Mouse (Mus musculus): ENCODE results near the gene Tie1.

Gene Tie1

DNA sequence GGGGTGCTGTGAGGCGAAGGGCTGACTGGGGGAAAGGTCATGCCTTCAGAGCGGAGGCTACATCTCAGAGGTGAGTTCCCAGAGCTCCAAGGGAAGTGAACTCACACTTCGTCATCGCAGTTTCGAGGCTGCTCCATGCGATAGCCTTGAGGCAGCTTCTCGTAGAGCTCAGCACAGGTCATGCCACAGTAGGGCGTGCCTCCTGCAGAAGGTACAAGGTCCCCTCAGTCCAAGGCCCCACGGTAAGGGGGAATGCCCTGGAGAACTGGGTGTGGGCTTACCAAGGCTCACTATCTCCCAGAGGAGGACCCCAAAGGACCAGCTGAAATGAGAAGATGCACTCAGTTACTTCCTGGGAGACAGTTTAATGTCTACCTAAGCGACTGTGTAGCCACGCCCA lies 17.2 kb downstream of the Tie1 start:
- CTCF ChIA-PET: no interaction called here

DNA sequence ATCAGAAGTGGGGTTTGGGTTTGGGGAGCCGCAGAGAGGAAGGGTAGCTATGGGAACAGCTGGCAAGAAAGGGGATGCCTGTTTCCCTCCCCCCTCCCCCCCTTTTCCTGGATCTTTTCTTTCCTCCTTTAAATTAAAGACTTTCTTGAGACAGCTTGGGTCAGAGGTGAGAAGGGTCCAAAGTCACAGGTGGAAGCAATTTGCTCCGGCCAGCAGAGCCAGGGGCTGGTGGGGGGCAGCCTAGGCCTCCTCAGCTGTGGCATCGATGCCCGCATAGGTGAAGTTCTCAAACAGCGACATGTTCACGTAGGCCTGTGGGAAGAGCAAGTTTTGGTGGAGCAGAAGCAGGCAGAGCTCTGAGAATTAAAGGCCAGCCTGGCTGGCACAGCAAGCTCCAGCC lies 18.6 kb downstream of the Tie1 start:
- CTCF ChIA-PET: no interaction called here

DNA sequence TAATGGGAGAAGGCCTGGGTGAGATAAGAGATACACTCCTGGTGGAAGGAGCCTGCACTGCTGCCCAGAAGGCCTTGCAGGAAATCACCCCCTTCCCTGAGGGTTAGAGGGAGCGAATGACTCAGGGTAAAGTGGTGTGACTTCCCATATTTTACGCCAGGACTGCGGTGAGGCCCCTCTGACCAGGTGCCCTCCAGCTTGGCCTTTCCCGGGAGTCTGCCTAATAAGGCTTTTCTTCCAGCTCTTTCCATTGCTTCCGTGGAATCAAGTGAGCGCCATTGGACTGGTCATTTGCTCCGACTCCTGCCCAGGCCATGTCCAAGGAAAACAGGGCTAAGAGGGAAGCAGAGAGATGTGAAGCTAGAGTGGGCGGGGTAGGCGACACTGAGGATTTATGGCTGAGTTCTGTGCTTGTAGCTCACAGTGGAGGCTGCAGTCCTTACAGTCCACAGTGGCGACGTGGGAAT lies 24.1 kb downstream of the Tie1 start:
- CTCF ChIA-PET: no interaction called here

DNA sequence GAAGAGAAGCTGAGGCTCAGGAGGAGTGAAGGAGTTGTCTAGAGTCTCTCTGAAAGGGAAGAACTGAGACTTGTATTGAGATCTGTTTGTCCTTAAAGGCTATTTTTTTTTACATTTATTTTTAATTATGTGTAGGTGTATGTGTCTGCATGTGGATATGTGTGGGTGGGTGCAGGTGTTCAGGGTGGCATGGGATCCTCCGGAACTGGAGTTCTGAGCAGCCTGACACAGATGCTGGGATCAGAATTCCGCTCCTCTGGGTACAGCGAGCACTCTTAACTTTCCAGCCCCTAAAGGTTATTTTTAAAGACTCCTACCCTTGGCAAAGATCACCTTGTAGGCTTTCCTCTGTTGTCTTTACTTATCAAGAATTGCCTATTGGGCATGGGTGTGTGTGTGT lies 24.9 kb downstream of the Tie1 start:
- CTCF ChIA-PET: no interaction called here

DNA sequence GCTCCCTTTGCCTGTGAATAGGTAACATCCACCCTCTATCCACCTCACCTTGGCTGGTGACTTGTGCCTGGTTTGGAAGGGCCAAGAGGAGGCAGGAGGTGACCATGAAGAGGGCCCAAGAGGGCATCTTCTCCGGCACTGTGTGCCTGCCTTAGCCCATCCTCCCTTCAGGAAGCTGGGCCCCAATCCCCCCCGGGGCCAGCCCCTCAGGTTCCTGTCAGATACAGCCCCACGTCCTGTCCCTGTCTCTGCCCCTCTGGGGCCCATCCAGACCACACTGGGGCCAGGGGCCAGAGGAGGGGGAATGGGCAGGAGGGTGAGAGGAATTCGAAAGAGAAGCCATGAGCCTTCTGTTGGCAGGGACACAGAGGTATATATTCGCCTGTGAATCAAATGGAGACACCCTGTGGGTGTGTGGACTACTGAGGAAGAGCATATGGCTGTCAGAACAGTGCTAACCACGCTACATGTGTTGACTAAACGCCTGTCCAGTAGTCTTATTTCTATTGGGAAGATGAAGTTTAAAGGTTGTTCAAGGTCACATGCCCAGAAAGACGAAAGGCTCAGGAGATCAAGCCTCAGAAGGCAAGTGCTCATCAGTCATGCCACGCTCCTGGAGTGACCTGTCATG lies 32.4 kb downstream of the Tie1 start, which contains the start of gene Mpl:
Mpl (minus strand) TSS at position 169 of the 631 bp plus-strand sequence.
- CTCF ChIA-PET: no interaction called here

DNA sequence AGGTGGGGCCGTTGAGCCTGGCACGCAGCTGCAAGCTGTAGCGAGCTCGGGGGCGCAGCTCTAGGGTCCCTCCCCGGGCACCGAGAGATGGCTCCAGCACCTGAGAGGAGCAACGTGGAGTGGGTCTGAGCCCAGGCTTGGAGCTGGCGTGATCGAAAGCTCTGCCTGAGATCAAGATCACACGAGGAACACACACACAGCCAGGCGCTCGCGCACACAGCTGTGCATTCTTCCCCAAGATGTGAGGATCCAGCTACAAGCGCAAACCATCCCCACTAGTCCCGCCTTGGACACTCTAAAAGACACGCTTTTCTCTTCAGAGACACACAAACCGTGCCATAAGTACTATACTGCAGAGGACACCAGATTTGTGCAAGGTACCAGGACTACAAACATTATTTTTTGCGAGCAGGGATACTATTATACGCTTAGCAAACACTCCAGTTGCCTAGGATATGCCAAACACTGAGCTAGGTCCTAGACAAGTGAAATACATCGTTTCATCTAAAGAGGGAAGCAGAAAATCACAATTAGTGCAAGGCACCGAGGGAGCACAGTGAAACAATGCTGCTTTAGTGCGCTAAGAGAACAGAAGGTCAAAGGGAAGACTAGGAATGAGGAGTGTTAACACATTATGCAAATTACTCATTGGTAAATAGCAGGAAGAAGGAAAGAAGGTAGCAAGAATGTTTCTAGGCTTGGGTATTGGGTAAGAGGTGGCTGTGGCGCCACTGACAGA lies 43.3 kb downstream of the Tie1 start:
- CTCF ChIA-PET: no interaction called here

DNA sequence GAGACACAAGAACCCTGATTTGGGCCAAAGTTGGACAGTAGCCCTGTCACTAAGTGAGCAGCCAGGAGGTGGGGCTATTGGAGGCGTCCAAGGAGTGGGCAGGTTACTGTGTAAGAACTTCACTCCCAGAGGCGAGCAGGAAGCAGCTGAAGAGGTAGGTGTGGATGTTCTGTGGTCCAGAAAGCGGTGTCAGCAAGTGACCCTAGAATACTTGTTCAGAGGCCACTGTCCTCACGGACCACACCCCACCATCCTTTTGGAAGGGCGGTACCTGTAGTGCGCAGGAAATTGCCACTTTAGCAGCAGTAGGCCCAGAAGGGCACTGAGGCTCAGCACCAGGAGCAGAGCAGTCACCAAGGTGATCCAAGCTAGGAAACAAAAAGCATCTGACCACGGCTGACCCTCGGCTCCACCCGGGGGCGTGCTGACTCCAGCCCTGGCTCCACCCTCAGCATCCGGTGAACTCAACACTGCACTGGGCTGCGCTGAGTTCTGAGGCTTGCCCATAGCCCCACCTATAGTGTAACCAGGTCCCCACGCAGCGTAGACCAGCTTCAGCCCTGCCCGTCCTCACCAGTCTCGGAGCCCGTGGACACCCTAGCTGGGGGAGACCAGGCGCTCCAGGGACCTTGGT lies 44.0 kb downstream of the Tie1 start:
- CTCF ChIA-PET: no interaction called here

DNA sequence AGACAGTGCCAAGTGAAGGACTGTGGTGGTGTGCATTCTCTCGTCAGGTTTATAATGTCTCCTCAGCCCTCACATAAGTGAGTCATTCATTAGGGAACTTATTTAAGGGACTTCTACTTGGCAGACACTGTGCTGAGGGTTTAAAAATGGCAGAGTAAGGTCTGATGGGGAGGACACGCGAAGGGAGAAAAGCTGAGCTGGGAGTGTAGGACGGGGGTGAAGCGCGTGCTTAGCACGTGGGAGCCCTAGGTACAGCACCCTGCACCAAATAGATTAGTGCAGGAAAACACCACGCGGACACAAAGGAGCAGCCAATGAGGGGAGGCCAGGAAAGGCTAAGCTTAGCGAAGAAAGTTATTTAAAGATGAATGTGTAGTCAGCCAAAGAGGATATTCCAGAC lies 44.8 kb downstream of the Tie1 start:
- CTCF ChIA-PET: no interaction called here

DNA sequence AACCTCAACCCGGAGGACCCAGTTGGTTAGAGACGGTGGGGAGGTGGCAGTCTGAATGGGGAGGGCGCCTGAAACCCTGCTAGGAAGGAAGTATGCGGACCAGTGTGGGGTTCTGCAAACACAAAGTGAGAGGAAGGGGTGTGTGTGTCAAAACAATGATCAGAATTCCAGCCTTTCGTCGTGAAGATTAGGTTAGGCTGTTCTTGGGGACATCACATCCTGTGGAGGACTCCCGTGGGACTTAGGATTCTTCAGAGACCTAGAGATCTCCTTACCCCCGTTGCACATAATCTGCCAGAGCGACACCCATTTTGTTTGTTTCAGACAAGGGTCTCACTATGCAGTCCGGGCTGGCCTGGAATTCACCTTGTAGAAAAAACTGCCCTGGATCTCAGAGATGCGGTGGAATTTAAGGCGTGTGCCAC lies 52.0 kb downstream of the Tie1 start:
- CTCF ChIA-PET: no interaction called here

DNA sequence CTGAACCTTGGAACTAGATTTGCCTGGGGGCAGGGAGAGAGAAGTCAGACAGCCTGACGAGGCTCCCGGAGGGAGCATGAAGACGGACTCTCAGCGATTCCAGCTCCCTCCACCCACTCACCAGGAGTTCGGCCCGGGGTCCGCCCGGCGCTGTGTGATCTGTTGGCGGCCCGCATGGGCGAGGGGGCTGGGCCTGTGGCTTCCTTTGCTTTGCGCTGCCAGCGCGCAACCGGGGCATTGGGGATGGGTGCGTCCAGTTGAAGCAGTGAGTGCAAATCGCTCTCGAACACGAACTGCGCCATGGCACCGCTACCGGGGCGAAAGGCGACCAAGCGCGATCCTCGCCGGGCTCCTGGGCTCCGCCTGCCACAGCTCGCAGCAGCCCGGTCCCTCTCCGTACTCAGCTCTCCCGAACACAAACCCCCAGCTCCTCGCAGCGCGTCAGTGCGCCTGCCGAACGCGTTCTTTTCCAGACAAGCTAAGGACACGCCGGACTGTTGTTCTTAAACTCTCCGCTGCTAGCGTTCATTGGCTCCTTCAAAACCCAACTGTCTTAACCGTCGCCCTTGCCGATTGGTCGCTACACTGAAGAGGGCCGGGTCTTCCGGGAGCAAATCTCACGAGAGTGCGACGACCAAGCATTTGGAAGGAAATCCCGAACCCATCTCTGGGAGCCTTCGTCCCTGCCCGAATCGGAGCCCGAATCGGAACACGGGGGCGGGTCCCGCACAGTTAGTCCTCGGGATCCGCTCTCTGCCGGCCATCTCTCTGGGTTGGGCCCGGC lies 52.8 kb downstream of the Tie1 start, which contains the start of gene Cdc20:
Cdc20 (minus strand) TSS at position 533 of the 784 bp plus-strand sequence.
- CTCF ChIA-PET: no interaction called here

DNA sequence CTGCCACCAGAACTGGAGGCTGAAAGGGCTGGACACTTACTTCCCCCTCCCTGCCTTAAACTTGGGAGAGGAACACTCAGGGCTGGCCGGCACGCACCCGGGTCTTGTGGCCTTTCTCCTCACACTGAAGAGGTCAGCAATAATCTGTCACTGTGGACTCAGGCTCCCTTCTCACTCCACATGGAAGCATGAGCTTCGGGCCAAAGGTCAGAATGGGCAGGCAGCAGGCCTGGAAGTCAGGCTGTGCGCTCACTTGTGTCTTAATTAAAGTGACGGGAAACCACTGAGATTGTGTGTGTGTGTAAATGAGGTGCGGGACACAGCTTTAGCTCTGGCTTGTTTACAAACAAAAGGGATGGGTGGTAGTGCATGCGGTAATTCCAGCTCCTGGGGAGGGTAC lies 57.5 kb downstream of the Tie1 start:
- CTCF ChIA-PET: no interaction called here

DNA sequence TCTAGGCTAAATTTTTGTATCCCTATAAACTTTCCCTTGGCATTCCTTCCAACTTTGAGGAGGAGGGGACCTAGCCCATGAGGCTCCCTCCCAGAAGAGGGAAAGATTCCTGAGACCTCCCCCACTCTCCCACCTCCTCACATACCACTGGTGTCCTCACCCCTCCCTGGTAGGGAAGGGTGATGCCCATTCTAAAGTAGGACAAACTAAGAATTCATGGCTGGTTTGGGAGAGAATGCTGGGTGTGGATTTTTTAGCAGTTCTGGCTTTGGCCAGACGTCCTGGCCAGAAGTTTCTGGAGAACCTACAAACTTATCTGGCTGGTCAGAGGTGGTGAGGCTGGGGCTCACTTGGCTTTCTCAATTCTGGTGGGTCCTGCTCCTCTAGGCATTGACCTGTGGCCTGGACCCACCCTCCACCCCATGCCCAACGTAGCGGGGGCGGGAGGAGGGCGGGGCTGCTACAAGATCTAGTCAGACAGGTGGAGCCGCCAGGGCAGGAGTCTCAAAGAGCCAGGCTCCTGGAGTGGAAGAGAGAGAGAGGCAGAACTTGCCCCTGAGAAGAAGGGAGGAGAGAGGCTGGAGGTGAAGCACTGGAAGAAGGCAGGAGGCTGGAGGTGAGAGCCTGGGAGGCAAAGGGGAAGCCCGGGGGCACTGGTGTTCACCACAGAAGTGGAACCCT lies 60.5 kb downstream of the Tie1 start:
- CTCF ChIA-PET: no interaction called here

DNA sequence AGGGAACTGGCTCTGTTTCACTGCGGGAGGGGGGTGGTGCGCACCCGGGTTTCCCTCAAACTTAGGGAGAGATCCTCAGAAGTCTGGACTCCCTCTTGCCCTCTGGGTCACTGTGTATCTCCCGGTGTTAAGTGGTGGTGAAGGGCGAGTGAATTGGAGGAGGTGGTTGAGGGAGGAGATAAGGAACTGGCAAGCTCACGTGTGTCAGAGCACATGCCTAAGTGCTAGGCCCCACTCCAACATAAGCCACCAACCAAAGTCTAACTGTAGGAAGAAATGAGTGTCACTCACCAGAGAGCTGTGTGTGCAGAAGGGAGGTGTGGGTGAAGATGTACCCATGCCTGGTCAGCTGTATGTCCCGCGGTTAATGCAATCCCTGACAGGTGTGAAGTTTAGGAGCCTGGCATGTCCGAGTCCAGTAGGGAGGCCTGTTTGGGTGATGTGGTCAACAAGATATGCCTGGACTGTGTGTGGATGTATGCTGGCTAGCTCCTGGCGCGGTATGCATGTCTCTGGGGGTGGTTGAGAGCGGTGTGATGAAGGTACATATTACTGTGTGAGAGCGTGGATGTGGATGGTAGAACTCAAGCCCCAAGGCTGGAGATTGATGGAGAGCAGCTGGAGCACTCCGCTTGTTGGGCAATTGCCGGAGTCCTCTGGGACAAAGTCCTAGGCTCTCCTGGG lies 61.2 kb downstream of the Tie1 start:
- CTCF ChIA-PET: interaction anchor here (1.0 kb wide), 1 partner anchor 22 kb away, joined by 3 read pairs; no protein-coding TSS in a partner anchor

DNA sequence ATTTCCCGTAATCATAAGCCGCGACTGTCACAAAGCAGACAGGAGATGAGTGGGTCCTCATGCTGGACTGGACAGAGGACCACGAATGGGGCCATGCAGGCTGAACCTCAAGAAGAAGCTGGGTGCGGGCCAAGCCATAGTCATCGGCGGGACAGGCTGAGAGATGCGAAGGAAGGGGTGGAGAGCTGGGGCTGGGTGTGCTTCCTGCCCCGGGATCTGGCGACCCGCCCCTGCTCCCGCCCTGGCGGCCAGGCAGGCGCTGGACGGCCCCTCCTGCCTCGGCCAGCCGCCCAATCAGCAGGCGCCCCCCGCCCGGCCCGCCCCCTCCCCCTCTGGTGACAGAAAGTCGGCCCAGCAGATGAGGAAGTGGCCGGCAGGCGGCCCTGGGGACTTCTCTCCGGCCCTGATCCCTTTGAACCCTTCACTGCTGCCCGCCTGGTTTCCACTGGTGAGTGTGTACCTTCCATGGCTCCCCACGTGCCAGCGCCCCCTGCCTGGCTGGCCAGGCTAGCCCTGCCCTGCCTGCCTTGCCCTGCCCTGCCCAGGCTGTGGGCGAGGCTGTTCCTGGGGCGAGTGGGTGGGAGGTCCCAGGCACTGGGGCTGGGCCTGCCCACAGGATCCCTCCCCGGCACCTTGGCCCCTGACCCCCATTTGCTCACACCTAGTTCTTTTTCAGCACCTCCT lies 62.0 kb downstream of the Tie1 start, which contains the start of gene Elovl1:
Elovl1 (plus strand) TSS at position 326 of the 684 bp plus-strand sequence.
- CTCF ChIA-PET: interaction anchor here (0.7 to 1.0 kb wide), 2 partner anchors 21 to 123 kb away, joined by 3 to 11 read pairs; no protein-coding TSS in a partner anchor

DNA sequence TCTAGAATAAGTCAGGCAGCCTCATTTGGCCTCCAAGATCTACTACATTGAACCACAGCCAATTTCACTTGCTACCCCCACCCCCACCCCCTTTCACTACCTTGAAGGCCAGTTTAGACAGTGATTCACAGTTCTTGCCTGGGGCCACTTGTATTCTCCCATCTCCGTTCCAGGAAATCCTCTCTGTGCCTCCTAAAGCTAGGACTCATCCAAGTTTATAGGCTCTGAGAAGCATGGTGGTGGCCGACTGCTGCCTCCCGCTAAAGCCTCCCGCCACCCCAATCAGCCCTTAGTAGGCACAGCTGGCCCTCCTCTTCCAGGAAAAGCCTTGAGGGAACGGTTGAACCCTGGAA lies 62.5 kb downstream of the Tie1 start:
- CTCF ChIA-PET: interaction anchor here (0.7 kb wide), 1 partner anchor 122 kb away, joined by 11 read pairs; no protein-coding TSS in a partner anchor

DNA sequence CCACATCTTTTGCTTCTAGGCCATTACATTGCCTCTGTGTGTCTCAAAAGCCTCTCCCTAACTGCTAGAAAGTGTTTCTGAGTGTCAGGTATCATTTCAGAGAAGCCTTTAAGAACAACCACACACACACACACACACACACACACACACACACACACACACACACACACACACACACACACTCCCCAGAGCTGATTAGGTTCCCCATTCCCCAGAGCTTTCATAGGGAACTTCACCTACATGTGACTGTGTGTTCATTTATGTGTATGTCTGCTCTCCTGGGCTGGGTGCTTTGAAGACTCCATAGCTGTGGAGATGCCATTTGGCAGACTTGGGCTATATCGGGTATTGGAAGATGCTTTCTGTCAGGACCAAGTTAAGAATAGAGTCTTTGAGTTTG lies 64.5 kb downstream of the Tie1 start:
- CTCF ChIA-PET: interaction anchor here (0.6 kb wide), 1 partner anchor 450 kb away, joined by 6 read pairs; no protein-coding TSS in a partner anchor

DNA sequence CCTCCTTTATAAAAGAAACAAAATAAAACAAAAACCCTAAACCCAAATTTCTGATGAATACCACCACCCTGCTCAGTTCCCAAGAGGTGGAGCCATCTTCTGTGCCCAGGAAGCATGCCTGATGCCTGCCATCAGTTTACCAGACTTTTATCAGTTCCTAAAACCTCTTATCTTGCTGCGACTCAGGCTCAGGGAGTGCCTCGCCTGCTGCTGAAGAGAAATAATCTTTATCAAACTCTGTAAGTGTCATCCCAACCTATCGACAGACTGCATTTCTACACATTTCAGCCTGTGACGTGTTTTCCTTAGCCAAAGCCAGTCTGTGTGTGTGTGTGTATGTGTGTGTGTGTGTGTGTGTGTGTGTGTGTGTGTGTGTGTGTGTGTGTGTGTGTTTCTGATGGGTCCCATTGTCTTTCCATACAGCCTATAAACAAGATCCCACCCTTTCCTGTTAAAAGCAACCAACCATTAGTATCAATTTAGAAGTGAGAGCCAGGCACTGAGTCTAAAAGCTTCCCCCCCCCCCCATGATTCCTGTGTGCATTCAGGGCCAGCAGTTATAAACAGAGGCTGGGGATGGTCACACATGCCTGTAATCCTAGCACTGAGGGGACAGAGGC lies 65.2 kb downstream of the Tie1 start:
- CTCF ChIA-PET: no interaction called here

DNA sequence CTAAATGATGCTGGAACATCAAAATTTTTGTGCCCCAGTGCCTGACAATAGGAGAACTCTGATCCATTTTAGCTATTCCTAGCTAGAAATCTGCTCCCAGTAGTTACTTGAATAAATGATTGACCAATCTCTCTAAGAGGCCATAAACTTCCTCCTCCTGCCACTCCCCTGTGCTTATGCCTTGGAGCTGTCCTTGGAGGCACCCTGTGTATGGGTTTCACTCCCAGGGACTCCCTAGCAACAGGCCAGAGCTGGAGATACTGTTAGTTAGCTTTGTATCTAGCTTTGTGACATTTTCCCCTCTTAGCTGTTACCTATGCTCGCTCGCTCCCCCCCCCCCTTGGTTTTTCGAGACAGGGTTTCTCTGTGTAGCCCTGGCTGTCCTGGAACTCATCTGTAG lies 68.5 kb downstream of the Tie1 start:
- CTCF ChIA-PET: no interaction called here

Measured in spleen, embryonic (tissue).